Comparison of ENCODE assay signal across 8 mouse cellular contexts in genomic region chr13:53764613-53765243, GRCm38 (mm10).
A peak's percentile ranks its signal among the peaks of the same experiment; 100 is the strongest.
DNase-seq lines count a peak whose midpoint lies in the region; ATAC-seq lines count a peak whose summit lies in the region.

No protein-coding gene starts in this region.

- DNase-seq in gastrocnemius, postnatal 10 days = peak; percentile 39
- DNase-seq in gastrocnemius, postnatal 25 days = no peak
- DNase-seq in brain, embryonic 18.5 days (ENCODE audit: low read depth, low spot score) = peak; percentile 43
- peak; percentile 70 for DNase-seq in forebrain, embryonic 10.5 days (ENCODE audit: extremely low spot score, low spot score)
- DNase-seq in hindbrain, embryonic 10.5 days (ENCODE audit: low spot score) = peak; percentile 81
- DNase-seq in layer of hippocampus, postnatal 10 days (ENCODE audit: low spot score in 2 of 2) = peak; percentile 74 to 81
- DNase-seq in splenic B cell, adult 2 months (ENCODE audit: low read depth, low spot score) = peak; percentile 18

- 30% methylated on average over 13 of the region's 13 CpGs for whole genome bisulfite sequencing in forebrain, embryonic 10.5 days
- WGBS in hindbrain, embryonic 10.5 days = 27% methylated on average over 13 of the region's 13 CpGs

- H3K4me1 ChIP-seq in forebrain, embryonic 10.5 days = no peaks in the 10 kb centered on the region
- H3K4me1 ChIP-seq in hindbrain, embryonic 10.5 days (replicated peaks) = no peaks in the 10 kb centered on the region

- no peak overlapping the region for H3K4me3 ChIP-seq in forebrain, embryonic 10.5 days
- H3K4me3 ChIP-seq in hindbrain, embryonic 10.5 days = no peak overlapping the region

- H3K36me3 ChIP-seq in forebrain, embryonic 10.5 days (replicated peaks) = no peaks in the 10 kb centered on the region
- H3K36me3 ChIP-seq in hindbrain, embryonic 10.5 days = no peaks in the 10 kb centered on the region
- H3K36me3 ChIP-seq in splenic B cell, adult 2 months (ENCODE audit: control insufficient read depth, insufficient read depth, low read length, poor library complexity, severe bottlenecking) = no peaks in the 10 kb centered on the region

- H3K27ac ChIP-seq in forebrain, embryonic 10.5 days = no peak overlapping the region
- no peak overlapping the region for H3K27ac ChIP-seq in hindbrain, embryonic 10.5 days

- H3K27me3 ChIP-seq in forebrain, embryonic 10.5 days (ENCODE audit: poor library complexity, severe bottlenecking) = peaks cover 26% of the 10 kb centered on the region
- H3K27me3 ChIP-seq in hindbrain, embryonic 10.5 days (ENCODE audit: insufficient read depth, poor library complexity, severe bottlenecking) = peaks cover 9% of the 10 kb centered on the region; the same call in 1 of the 2 replicates
- H3K27me3 ChIP-seq in splenic B cell, adult 2 months (ENCODE audit: control insufficient read depth, insufficient read depth, low read length, poor library complexity, severe bottlenecking) = no peaks in the 10 kb centered on the region

- no peaks in the 10 kb centered on the region for H3K9me3 ChIP-seq in forebrain, embryonic 10.5 days
- no peaks in the 10 kb centered on the region for H3K9me3 ChIP-seq in hindbrain, embryonic 10.5 days

- ATAC-seq in megakaryocyte-erythroid progenitor cell, adult 5-6 weeks (replicated peaks; ENCODE audit: low FRiP score, low TSS enrichment, poor library complexity, severe bottlenecking) = peak; percentile 65; the same call in 1 of the 2 replicates
